ENCODE assay signal across 8 mouse cellular contexts in genomic region chr6:29693953-29694352, GRCm38 (mm10). TPM values are rescaled to one million over a fixed set of nuclear protein-coding genes. Genes with fewer than 3 reads are reported as not detected.
DNase-seq lines count a peak whose midpoint lies in the region; ATAC-seq lines count a peak whose summit lies in the region.

TSS of gene Tspan33 (plus strand) at chr6:29694222.

- H3K4me3 ChIP-seq in intestine, embryonic 16.5 days (ENCODE audit: low read length) = peak within 1 kb of the TSS; percentile 72

- H3K27me3 ChIP-seq in intestine, embryonic 16.5 days (replicated peaks; ENCODE audit: control insufficient read depth, insufficient read depth, low read length) = peaks cover 4% of the 10 kb centered on the region; the same call in 1 of the 2 replicates

- peak; percentile 90 for DNase-seq in adrenal gland, adult 8-10 months
- peak; percentile 79 for DNase-seq in embryo, embryonic 11.5 days (ENCODE audit: low read depth, low spot score)
- DNase-seq in gastrocnemius, postnatal 36 days = peak; percentile 81 to 91
- peak; percentile 93 to 96 for DNase-seq in left cerebral cortex, postnatal 25 days (ENCODE audit: low spot score in 2 of 2)
- peak; percentile 90 for DNase-seq in mesoderm, embryonic 11.5 days (ENCODE audit: low read depth, low spot score)
- peak; percentile 95 for DNase-seq in right cerebral cortex, postnatal 25 days
- DNase-seq in urinary bladder, postnatal 36 days (ENCODE audit: low spot score in 2 of 2) = peak; percentile 87 to 93

- no peak within 1 kb of the TSS for H3K27ac ChIP-seq in intestine, embryonic 16.5 days (ENCODE audit: low read length)

- peak within 1 kb of the TSS; percentile 99 for H3K4me2 ChIP-seq in intestine, embryonic 16.5 days (ENCODE audit: low read depth, low read length)

- no peaks in the 10 kb centered on the region for H3K9me3 ChIP-seq in intestine, embryonic 16.5 days (ENCODE audit: control insufficient read depth, low read length)

- intact Hi-C loops in gastrocnemius, postnatal 36 days (cut with DNase I) = no loop called here
- intact Hi-C loops in left cerebral cortex, postnatal 25 days (cut with DNase I) = no loop called here

- peaks cover 4% of the 10 kb centered on the region; the same call in 1 of the 2 replicates for H3K4me1 ChIP-seq in intestine, embryonic 16.5 days (ENCODE audit: control insufficient read depth, insufficient read depth, low read length)

- ATAC-seq in intestine, embryonic 16.5 days = peak; percentile 99

- no peaks in the 10 kb centered on the region for H3K36me3 ChIP-seq in intestine, embryonic 16.5 days (ENCODE audit: control insufficient read depth, insufficient read depth, low read length)

- under 1% methylated on average over 41 of the region's 41 CpGs for WGBS in intestine, embryonic 16.5 days

- H3K9ac ChIP-seq in intestine, embryonic 16.5 days (ENCODE audit: low read depth, low read length) = peak within 1 kb of the TSS; percentile 80

RNA-seq across cellular contexts. Expression of gene Tspan33, which starts in this region (rescaled TPM):
- total RNA-seq in adrenal gland, adult 8-10 months (2022) = 1 to 10 TPM; 2.7 to 4.9 (median 3.8) TPM
- total RNA-seq in gastrocnemius, postnatal 36 days (2021) = 1 to 10 TPM; 2.2 to 3.0 TPM
- polyA plus RNA-seq in intestine, embryonic 16.5 days (2015; fragmentation: Nextera tagmentation; extraction: Ambion mirVana) = 0.98 and 2.6 TPM in 2 replicates
- 10 to 100 TPM; 30.4 to 32.0 TPM for total RNA-seq in left cerebral cortex, postnatal 25 days (2021)

Comparison
In these comparisons a context has a peak if more than half of its experiments do, and no peak if none do; other contexts are left out.
1. RNA of gene Tspan33 (total RNA-seq): 30.4 to 32.0 TPM in left cerebral cortex, postnatal 25 days; 2.7 to 4.9 TPM in adrenal gland, adult 8-10 months and 2.2 to 3.0 TPM in gastrocnemius, postnatal 36 days; every median in the first group is over 4 times any median in the second.
2. Peak in every context shown above with its lines, with median percentiles within 50 percentile points of each other: DNase-seq.